Mouse (Mus musculus) erythroblast, embryonic 14.5 days (primary cell): ENCODE results near the gene Pramel5. TPM values are rescaled to one million over a fixed set of nuclear protein-coding genes. Genes with fewer than 3 reads are reported as not detected.
"Not testable (repeated sequence)": the region's sequence is repeated elsewhere in the genome, so short reads cannot be mapped to it uniquely, and the experiment has no call there.

ENCODE experiments used
- H3K27me3 ChIP-seq: 2 replicates; pipeline ENCODE4 v1.6.1; 2012; ENCODE audit warnings: inconsistent platforms; ENCODE audit not compliant: control insufficient read depth
- H3K36me3 ChIP-seq: 2 replicates; pipeline ENCODE4 v1.6.1; 2012; ENCODE audit warnings: mild to moderate bottlenecking, inconsistent platforms; ENCODE audit not compliant: control insufficient read depth
- H3K4me1 ChIP-seq: 2 replicates; pipeline ENCODE4 v1.6.1; 2012; ENCODE audit warnings: inconsistent platforms; ENCODE audit not compliant: control insufficient read depth
- H3K4me3 ChIP-seq: replicated peaks from 2 replicates; pipeline ENCODE3; 2012; ENCODE audit warnings: moderate library complexity, mild to moderate bottlenecking, inconsistent platforms
- H3K9me3 ChIP-seq: 2 replicates; pipeline ENCODE4 v1.6.1; 2012; ENCODE audit warnings: low read length, inconsistent platforms, mixed read lengths; ENCODE audit not compliant: control insufficient read depth
- polyA plus RNA-seq: library from polyadenylated mRNA; stranded (reverse); fragments of >175 nt; gene quantifications from 2 replicates; pipeline ENCODE4 v1.2.3, GENCODE M21; 2012

Pramel5 gene
- polyA plus RNA-seq = not detected in 2 replicates

DNA sequence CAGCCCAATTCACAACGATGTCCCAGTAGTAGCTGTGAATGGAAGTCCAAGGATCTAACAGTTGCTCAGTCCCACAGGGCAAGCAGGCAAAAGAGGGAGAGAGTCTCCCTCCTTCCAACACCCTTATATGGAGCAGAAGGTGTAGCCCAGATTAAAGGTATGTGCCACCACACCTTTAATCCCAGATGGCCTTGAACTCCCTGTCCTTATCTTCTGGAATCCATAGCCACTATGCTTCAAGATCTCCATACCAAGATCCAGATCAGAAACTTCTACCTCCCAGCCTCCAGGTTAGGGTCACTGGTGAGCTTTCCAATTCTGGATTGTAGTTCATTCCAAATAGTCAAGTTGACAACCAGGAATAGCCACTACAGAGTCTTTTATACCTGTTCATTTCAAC lies at the start of gene Pramel5:
TSS of gene Pramel5 (minus strand) at position 101 of the 400 bp plus-strand sequence.
- H3K27me3 ChIP-seq, H3K9me3 ChIP-seq, H3K4me3 ChIP-seq, H3K4me1 ChIP-seq, H3K36me3 ChIP-seq: not testable (repeated sequence)

DNA sequence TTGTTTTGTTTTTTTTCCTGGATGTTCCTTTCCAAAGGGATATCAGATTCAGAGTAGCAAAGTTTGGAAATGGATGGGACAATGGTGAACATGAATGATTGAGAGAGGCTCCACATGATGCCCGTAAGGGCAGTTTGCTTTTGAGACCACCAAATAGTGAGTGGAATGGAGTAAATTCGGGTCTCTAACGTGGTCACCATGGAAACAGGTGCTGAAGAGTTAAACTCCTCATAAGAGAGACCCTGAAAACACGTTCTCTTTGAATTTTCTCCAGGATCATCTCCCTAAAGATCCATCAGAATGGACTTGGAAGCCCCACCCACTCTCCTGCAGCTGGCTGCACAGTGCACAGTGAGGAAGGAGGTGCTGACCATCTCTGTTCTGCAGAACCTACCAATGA lies 49.7 kb upstream of the Pramel5 start, which contains the start of gene Gm13128:
TSS of gene Gm13128 (plus strand) at position 301 of the 400 bp plus-strand sequence.
- not testable (repeated sequence) for H3K9me3 ChIP-seq, H3K4me1 ChIP-seq, H3K4me3 ChIP-seq, H3K36me3 ChIP-seq, H3K27me3 ChIP-seq

DNA sequence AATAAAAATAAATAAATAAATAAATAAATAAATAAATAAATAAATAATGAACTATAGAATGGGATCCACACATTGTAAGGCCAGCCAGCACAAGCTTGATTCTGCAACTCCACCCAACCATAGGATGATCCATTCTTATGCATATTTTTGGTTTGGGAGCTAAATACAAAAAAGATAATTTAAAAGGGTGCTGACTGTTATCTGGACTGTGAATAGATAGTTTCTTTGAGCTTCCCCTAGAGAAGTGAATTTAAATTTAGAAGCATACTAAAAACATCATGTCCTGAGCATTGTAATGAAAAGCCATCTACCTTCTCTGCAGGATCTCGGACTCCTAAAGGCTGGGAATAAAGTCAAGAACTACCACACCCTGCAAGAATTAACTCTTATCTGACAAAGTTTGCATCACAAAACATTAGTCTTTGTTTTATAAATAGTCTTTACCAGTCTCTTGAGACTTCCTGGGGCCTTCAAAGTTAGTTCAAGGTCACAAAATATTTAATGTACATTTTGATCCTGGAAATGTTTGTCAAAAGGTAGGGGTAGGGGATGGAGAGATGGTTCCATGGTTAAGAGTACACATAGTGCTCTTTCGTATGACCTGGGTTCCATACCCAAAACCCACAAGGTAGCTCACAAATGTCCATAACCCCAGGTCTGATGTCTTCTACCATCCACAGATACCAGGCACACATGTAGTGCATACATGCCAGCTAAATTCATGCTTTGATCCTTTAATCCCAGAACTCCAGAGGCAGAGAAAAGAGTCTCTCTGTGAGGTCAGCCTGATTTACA lies 32.6 kb upstream of the Pramel5 start:
- not testable (repeated sequence) for H3K9me3 ChIP-seq, H3K4me1 ChIP-seq, H3K27me3 ChIP-seq, H3K4me3 ChIP-seq, H3K36me3 ChIP-seq

DNA sequence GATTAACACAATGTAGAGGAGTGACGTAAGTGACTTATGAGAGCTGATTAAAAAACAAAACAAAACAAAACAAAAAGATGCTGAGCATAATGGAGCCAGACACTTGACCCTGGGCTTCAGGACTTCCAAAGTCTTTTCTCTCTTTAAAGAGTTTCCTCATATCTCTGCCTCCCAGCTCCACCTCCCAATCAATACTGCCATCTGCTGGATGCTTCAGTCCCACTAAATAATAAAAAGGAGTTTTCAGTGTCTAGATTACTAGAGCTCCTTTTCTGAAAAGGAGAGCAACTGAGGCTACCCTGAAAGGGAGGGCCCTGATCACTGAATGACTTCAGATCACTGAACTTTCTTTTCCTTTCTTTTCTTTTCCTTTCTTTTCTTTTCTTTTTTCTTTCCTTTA lies 19.1 kb upstream of the Pramel5 start:
- not testable (repeated sequence) for H3K9me3 ChIP-seq, H3K27me3 ChIP-seq, H3K36me3 ChIP-seq, H3K4me3 ChIP-seq, H3K4me1 ChIP-seq

DNA sequence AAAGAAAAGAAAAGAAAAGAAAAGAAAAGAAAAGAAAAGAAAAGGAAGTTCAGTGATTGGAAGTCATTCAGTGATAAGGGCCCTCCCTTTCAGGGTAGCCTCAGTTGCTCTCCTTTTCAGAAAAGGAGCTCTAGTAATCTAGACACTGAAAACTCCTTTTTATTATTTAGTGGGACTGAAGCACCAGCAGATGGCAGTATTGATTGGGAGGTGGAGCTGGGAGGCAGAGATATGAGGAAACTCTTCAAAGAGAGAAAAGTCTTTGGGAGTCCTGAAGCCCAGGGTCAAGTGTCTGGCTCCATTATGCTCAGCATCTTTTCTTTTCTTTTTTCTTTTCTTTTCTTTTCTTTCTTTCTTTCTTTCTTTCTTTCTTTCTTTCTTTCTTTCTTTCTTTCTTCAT lies 25.5 kb downstream of the Pramel5 start:
- not testable (repeated sequence) for H3K4me1 ChIP-seq

More for the DNA sequence above, 25.5 kb downstream of the Pramel5 start:
- H3K27me3 ChIP-seq, H3K4me3 ChIP-seq, H3K36me3 ChIP-seq, H3K9me3 ChIP-seq: not testable (repeated sequence)

Other genes with a start within 250 kb of the Pramel5 start
- gene Pramel4, start 221.4 kb downstream of the Pramel5 start, polyA plus RNA-seq = not detected in 2 replicates
- gene Gm13102, start 174.0 kb downstream of the Pramel5 start, polyA plus RNA-seq = not detected in 2 replicates
- not detected in 2 replicates for gene Oog3, start 117.8 kb downstream of the Pramel5 start, polyA plus RNA-seq
- gene Oog2, start 89.8 kb downstream of the Pramel5 start, polyA plus RNA-seq = not detected in 2 replicates
- not detected in 2 replicates for gene C87977, start 67.2 kb downstream of the Pramel5 start, polyA plus RNA-seq
- not detected in 2 replicates for gene Gm13128, start 49.8 kb upstream of the Pramel5 start, polyA plus RNA-seq
- gene Gm13119, start 77.5 kb upstream of the Pramel5 start, polyA plus RNA-seq = not detected in 2 replicates
- not detected in 2 replicates for gene Pramef20, start 97.4 kb upstream of the Pramel5 start, polyA plus RNA-seq
- not detected in 2 replicates for gene Pramef12, start 128.0 kb upstream of the Pramel5 start, polyA plus RNA-seq
- gene 1700012P22Rik, start 158.3 kb upstream of the Pramel5 start, polyA plus RNA-seq = not detected in 2 replicates
- not detected in 2 replicates for gene Gm9944, start 172.8 kb upstream of the Pramel5 start, polyA plus RNA-seq
- gene Aadacl3, start 183.3 kb upstream of the Pramel5 start, polyA plus RNA-seq = not detected in 2 replicates
- gene 9430007A20Rik, start 239.3 kb upstream of the Pramel5 start, polyA plus RNA-seq = not detected in 2 replicates